Mouse (Mus musculus) adrenal gland, postnatal 14 days (tissue): ENCODE measurements at regions not wholly inside any gene's neighbourhood (a gene's known extent, or its start where the extent isn't known, plus 50 kb on each side); places are given as distances from the start of the nearest gene placed in this dataset.
"Not testable (repeated sequence)": the region's sequence is repeated elsewhere in the genome, so short reads cannot be mapped to it uniquely, and the experiment has no call there.

Source experiments
- DNase-seq: peaks from one replicate; pipeline ENCODE4 v3.0.0; 2021; ENCODE audit warnings: mixed read lengths

DNA sequence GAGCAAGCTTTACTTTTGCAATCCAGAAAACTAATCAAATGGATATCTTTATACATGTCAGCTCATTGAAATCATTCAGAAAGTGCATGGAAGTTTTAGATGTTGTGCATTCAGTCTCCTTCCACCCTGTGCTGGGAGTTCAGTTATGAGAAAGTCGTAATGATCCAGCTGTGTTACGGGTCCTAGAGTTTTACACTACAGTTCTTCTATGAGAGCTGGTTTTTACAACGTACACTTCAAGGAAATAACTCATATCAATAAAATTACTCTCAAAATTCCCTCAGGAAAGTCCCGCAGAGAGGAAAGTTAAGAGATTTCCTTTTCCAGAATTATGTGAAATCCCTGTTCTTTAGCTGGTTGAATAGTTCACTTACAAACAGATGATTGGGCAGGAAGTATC lies 418.1 kb upstream of the Slc10a2 start:
- DNase-seq, result no peak

DNA sequence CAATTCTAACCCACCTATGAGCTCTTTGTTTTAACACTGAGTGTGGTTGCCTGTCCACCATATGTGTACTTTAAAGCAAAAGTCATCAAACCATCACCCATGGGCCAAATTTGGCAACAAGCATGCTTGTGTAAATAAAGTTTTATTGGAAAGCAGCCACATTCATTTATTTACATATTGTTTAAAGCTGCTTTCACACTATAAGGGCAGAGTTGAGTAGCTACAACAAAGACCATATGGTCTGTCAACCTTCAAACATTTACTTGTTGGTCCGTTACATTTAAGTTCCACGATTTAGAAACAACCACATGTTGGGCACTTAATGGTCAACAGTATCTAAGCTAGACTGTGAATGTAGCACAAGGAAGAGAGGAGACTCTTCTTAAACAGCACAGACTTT lies 390.7 kb upstream of the Slc10a2 start:
- DNase-seq, result no peak

DNA sequence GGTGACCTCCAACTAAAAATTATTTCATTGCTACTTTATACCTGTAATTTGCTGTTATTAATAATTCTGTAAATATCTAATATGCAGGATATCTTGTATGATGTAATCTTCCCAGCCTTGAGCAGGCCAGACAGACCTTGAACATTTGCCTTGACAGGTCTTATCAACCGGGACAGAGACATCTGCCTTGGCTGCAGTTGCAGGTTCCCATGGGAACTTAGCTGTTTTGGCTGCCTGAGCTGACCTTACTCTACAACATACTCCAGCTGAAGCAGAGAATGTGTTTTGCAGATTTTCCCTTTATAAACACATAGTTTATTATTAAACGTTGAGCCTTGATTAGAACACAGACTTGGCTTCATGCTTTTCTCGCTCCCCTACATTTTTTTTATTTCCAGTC lies 385.3 kb upstream of the Slc10a2 start:
- DNase-seq, result peak; percentile 63

DNA sequence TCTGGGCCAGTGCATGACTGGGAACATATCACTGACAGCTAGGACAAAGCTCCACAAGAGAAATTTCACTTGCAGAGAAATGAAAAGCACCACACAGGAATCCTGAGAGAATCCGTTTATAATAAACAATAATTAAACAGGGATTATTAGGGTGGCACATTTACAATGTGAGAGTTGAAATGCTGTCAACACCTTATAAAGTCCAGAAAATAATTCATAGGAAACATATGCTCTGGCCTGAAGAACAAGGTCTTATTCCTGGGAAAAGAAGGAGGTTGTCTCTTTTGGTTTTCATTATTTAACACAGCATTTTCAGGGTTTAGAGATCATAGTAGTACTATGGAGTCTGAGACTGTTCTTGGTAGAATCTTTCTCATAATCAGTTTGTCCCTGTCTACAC lies 377.8 kb upstream of the Slc10a2 start:
- no peak for DNase-seq

DNA sequence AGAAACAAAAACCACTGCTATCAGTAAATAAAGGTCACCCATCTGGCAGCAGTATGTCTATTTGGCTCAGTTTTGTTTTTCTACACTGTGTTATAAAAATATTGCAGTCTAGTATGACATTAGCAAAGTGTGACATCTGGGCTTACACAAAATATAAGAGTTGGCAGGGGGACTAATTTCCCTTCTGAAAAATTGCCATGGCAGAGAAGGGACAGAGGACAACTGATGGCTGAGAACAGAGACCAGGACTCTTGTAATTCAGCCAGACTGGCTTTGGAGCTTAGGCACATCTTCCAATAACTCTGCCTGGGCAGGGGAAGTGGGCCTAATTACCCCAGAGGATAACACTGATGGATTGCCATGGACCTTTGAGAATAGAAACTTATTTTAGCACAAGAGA lies 367.8 kb upstream of the Slc10a2 start:
- DNase-seq, result no peak

DNA sequence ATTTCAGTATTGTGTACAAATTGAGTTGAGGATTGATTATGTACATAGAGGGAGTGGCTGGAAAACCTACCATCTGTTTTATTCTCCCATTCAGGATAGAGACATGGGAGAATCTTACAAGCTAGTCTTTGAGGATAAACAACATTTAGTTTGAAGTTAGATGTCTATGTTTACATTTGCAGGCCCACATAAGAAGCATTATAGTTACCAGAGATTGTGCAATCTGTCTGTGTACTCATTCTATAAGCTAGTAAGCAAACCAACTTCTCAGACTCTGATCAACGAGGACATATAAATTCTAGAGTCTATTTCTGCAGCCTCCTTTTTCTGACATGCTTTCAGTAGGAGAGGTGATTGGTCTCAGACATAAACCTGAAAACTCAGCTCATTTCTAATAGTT lies 367.4 kb upstream of the Slc10a2 start:
- DNase-seq, result no peak

DNA sequence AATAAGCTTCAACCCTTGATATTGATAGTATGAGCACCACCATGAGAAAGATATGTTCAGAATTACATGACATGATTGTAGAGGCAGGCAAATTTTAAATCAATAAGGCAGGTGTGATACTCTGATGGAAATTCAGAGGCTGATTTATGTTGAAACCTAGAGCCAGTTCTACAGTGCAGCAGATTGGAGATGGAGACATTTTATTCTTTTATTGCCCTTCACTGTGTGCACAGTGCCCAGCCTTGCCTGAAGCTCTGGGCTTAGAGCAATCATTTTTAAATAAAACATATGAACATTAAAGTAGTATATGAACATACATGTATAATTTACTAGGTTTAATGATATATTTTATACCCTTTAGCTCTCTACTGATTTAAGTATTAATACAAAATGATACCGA lies 352.5 kb upstream of the Slc10a2 start:
- no peak for DNase-seq

DNA sequence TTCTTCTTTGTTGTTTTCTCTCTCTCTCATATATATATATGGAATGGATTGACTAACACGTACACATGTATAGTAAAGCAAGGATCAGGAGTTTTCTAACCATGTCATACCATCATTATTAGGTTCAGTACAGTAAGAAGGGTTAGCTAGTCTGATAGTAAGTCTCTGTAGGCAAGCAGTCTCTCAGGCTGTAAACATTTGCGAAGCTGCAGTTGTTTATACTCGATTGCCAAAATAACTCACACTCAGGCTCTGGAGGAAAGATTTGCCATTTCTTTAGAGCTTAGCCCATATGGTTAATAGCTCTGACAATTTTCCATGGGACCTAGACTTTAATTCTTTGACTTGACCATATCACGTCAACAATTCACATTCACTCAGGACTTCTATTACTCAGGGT lies 348.3 kb upstream of the Slc10a2 start:
- DNase-seq, result no peak

DNA sequence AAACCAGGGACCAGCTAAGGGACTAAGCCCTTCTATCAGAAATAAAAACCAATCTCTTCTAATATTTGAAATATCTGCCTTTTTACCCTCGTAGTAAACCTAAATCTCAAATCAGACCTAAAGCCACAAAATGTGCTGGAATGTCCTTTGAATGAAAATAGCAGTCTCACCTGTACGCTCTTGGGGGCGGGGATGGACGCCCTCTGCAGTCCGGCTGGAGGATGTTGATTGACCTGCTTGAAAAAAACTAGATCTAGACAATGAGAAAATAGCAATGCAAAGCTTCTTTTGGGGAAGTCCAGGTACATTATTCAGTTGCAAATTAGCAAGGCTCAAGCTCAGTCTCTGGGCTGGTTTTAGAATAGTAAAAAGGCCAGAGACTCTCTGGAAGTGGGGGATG lies 337.1 kb upstream of the Slc10a2 start:
- not testable (repeated sequence) for DNase-seq

DNA sequence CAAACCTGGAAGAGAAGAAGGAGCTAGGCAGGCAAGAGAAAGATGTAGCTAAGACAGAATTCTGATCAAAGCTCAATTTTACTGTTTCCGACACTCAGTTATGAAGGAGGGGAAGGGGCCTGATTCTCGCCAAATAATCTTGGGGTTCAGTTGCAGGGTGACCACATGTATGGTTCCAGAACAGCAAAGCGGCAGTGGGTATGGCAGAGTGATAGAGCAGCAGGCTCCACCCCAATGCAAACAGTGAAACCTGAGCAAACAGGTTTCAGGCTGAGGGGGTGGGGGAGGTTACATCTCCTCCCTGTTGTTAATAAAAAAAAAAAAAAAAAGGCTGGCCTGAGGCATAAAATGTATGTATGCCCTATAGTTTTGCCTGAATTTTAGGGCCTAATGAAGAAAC lies 335.3 kb upstream of the Slc10a2 start:
- not testable (repeated sequence) for DNase-seq

DNA sequence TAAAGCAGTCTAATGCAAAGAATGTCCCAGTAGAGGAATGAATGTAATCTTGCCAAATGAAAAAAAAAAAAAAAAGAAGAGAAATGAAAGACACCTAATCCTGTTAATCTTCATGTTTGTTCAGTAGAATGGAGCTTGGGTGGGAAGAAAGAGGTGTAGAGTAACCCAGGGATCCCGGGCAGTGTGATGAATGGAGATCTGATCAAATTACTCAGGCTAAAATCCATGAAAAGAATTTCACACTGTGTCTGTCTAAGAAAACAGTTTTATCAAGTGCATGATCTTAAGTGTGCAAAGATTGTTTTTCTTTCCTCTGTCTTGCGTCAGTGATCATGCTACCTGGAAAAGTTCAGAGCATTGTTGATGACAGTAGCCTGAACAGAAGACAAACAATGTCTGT lies 333.9 kb upstream of the Slc10a2 start:
- DNase-seq, result no peak

DNA sequence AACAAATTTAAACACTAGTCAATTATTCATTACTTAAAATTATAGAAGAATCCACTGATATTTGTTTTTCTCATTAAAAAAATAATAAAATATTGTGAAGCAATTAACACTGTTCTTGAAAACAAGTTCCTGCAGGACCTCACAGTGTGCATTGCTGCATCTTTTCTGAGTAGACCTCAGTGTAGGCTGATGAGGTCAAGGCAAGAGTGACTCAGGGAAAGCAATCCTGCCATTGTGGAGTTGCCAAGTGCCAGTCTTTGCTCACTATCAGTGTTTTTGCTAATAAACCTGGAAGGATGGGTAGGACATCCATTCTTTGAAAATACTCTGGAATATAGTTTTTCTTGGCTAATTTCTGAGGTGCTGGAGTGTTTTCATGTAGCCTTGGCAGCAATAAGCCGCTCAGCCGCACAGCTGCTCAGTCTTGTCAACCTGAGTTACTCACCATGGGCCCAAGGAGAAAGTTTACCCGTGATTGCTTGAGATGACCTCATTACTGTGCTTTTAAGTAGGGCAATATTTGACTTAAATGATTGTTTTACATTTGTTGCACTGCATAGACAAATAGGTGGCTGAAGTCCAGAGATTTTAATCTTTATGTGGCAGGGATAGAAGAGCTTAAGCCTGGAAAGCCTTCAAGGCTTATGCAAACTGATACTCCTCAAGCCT lies 323.3 kb upstream of the Slc10a2 start:
- DNase-seq, result peak; percentile 39

DNA sequence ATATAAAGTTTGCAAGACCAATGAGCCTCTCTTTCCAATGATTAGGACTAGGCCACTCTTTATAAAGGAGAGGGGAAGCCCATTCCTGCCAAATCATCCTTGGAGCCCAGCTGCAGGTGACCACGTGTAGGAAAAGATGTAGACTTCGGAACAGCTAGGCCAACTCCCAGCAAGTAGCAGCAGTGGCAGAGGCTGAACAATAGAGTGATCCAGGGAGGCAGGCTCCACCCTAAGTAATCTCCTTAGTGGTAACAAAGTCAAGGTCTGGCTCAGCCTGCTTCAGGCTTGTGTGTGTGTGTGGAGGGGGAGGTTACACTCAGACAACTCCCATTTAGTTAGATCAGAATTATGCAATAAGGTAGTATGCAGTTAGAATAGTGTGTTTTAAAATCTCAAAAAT lies 311.7 kb upstream of the Slc10a2 start:
- DNase-seq, result not testable (repeated sequence)

DNA sequence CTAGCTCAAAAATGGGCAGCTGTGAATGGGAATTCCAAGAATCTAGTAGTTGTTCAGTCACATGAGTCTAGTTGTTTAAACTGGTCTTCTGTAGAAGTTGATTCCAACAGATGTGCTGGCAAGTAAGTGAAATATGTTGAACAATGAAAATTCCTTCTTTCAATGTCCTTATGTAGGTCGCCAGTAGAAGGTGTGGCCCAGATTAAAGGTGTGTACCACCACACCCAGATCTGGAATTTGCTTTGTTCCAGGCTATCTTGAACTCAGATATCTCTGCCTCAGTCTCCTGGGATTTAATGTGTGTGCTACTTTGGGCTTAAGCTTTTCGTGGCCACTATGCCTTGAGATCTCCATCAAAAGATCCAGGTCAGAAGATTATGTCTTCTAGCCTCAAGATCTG lies 279.7 kb upstream of the Slc10a2 start:
- DNase-seq, result no peak

DNA sequence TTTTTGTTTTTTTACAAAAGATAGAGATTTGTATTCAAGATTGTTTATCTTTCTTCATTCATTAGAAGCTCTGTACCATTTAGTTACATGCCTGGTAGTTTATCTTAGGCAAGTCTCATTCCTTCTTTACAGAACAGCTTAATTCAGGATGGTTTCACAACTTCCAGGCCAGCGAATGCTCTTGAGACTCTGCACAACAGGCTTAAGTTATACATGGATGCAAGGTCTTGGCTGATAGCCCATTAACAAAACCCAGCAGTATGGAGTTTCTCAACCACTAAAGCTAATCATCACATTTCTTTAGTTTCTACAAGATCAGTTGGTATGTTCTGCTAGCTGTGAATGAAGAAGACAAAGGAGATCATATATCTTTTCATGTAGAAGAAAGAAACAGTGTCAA lies 272.9 kb upstream of the Slc10a2 start:
- no peak for DNase-seq

DNA sequence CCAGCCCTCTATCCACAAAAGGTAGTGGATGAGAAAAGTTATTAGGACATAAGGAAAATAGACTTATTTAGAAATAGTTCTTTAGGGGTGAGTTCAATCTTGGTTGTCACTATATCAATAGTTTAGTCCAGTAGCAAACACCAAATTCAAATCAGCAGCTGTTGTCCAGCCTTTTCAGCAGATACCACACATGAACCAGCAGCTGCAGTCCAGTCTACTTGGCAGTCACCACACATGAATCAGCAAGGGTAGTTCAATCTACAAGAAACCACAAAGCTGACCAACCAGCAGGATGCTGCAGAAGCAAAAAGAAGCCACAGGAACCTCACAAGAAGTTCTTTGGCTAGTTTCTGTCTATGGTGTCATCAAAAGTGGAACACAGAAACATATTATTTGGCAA lies 234.8 kb upstream of the Slc10a2 start:
- DNase-seq, result no peak

DNA sequence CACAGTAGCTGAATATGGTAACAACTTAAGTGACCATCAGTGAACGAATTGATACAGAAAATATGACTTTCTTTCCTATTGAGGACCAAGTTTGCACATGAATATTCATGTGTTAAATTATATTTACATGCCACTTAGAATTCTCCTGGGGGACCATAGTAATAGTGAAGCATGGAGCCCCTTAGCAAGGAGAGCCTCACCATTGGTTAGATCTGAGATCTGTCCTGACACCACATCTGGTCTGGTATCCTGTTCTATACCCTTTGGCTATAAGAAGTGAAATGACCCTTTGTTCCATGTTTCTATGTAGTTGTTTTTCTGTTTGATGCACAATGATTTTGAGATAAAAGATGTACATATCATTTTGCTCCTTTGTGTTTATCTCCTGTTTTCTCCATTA lies 209.4 kb upstream of the Slc10a2 start:
- DNase-seq, result no peak

DNA sequence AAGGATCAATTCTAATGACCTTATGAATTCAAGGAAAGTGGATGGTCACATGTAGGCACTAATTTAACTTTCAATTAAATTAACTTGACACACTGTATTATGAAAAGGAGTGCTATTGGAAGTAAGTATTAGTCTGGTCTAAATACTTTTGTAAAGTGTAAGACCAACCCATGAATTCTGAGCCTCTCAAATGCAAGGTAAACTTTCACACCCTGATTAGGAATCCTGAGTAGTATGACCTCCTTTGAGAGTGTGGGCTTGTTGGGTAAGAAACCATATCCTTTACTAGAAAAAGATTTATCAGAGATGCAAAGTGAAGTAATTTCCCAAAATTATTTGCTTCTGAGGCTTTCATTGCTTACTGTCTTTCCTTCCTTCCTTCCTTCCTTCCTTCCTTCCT lies 194.8 kb upstream of the Slc10a2 start:
- DNase-seq, result no peak

DNA sequence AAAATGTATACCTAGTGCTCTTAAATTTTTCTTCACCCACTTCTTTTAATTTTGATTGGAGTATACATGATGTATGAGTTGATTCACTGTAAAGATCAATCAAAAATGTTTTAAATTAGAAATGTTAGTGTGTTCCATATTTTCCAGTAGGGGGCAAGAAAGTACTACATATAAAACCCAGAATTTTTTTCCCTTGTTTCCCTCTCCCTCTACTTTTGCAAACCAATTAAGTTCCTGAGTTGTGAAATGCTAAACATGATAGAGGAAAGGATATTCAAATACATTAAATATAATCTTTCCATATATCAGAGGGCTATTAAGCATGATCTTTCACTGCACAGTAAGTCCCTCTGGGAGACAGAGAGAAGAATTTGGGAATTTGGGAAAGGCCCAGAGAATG lies 192.0 kb upstream of the Slc10a2 start:
- DNase-seq, result no peak

DNA sequence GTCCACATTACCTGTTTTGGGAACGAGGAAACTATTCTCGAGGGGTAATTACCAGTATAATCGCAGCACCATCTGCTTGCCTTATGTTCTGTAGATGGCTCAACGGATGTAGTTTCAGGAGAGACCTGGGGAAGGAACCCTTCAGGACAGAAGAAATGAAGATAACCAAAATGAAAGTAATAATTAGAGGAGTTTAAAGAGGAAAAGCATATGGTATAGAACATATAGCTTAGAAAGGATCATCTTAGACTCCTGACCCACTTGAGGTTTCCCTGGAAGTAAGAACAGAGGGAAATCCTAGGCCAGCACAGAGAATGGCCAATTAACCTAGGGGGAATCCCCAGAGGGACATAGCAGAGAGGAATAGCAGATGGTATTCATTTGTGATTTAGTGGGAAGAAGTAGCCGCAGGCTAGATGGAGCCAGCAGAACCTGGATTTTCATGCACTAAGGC lies 180.6 kb upstream of the Slc10a2 start:
- no peak for DNase-seq

DNA sequence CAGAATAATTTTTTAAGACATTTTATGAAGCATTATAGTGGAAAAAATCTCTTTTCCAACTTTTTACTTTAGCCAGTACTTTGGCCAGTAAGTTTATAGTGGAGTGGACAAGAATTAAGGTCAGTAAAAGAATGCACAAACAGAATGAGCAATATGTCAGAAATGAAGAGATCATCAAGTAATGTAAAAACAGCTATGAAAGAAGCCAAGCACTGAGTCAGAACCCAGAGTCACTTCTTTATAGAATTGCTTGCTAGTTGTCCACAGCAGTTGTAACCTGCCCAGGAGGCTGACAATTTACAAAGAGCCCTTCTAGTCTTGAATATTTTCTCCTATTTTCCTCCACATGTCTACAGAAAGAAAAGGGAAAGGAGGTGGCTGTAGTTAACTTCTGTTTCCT lies 178.6 kb upstream of the Slc10a2 start:
- no peak for DNase-seq

DNA sequence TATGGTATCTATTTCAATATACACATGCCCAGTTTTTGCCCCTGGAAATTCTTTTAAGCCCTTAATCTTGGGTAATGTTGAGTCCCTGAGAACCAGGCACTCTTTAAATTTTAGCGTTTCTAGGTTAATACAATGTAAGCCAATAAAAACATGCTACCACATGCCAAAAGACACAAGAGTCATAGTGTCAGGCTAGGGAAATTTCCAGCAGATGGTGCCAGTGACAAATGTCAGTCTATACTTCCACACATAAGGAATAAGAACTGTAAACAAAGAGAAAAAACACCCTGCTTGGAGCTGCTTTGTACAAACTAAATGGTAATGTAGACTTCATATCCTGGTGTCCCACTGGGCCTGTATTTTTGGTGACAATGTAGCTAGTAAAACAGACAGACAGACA lies 157.2 kb upstream of the Slc10a2 start:
- no peak for DNase-seq

DNA sequence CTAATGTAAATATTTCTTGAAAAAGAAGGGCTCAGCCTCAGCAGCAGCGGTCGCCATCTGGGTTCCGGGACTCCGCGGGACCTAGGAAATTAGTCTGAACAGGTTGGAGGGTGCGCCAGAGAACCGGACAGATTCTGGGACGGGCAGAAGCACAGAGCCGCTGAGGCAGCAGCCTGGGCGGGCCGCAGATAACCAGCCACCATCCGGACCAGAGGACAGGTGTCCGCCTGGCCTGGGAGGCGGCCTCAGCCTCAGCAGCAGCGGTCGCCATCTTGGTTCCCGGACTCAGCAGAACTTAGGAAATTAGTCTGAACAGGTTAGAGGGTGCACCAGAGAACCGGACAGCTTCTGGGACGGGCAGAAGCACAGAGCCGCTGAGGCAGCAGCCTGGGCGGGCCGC lies 136.7 kb upstream of the Slc10a2 start:
- DNase-seq, result peak; percentile 4
